Mouse (Mus musculus) heart, embryonic 14.5 days (tissue): Measurements from ENCODE around the gene Zfr. TPM values are rescaled to one million over a fixed set of nuclear protein-coding genes. Genes with fewer than 3 reads are reported as not detected.
"Not testable (repeated sequence)": the region's sequence is repeated elsewhere in the genome, so short reads cannot be mapped to it uniquely, and the experiment has no call there.

Experiments used
- ATAC-seq: fragments of 200-750 bp; cut with Nextera tagmentation; 2 replicates; pipeline ENCODE4 v1.8.0; 2017; ENCODE audit warnings: low read depth, moderate TSS enrichment; ENCODE audit not compliant: insufficient number of reproducible peaks, insufficient read depth, low FRiP score
- H3K27ac ChIP-seq, 2 experiments: fragments of 200-500 bp in 1 of 2; fragments of 300-500 bp in 1 of 2; sonication (generic) in 1 of 2; replicated peaks in 1 of 2; 2 replicates each; pipeline ENCODE4 v1.5.1; 2012 to 2014; ENCODE audit warnings: low read depth in 2 of 2, low read length in 2 of 2, control low read depth in 1 of 2, mild to moderate bottlenecking in 1 of 2, mixed read lengths in 1 of 2; ENCODE audit not compliant: control insufficient read depth in 1 of 2, insufficient read depth in 1 of 2
- H3K27me3 ChIP-seq: fragments of 300-500 bp; sonication (generic); 2 replicates; pipeline ENCODE4 v1.6.1; 2014; ENCODE audit warnings: mild to moderate bottlenecking, low read length, control low read depth; ENCODE audit not compliant: control insufficient read depth, insufficient read depth
- H3K36me3 ChIP-seq: fragments of 300-500 bp; sonication (generic); 2 replicates; pipeline ENCODE4 v1.6.1; 2014; ENCODE audit warnings: mild to moderate bottlenecking, control low read depth, low read length, mixed read lengths; ENCODE audit not compliant: control insufficient read depth, insufficient read depth
- H3K4me1 ChIP-seq, 2 experiments: fragments of 200-500 bp in 1 of 2; fragments of 300-500 bp in 1 of 2; sonication (generic) in 1 of 2; 2 replicates each; pipeline ENCODE4 v1.6.1; 2012 to 2014; ENCODE audit warnings: low read length in 2 of 2, control low read depth in 1 of 2, mixed read lengths in 1 of 2; ENCODE audit not compliant: control insufficient read depth in 2 of 2, insufficient read depth in 2 of 2
- H3K4me2 ChIP-seq: fragments of 300-500 bp; sonication (generic); 2 replicates; pipeline ENCODE4 v1.6.1; 2014; ENCODE audit warnings: mild to moderate bottlenecking, low read length
- H3K4me3 ChIP-seq, 2 experiments: fragments of 200-500 bp in 1 of 2; fragments of 300-500 bp in 1 of 2; sonication (generic) in 1 of 2; 2 replicates each; pipeline ENCODE4 v1.5.1; 2012 to 2014; ENCODE audit warnings: low read length in 2 of 2, mild to moderate bottlenecking in 2 of 2, control low read depth in 1 of 2, low read depth in 1 of 2, moderate library complexity in 1 of 2; ENCODE audit not compliant: control insufficient read depth in 1 of 2, insufficient read depth in 1 of 2
- H3K9ac ChIP-seq: fragments of 300-500 bp; sonication (generic); 2 replicates; pipeline ENCODE4 v1.6.1; 2014; ENCODE audit warnings: mild to moderate bottlenecking, low read length
- H3K9me3 ChIP-seq: fragments of 300-500 bp; sonication (generic); 2 replicates; pipeline ENCODE4 v1.6.1; 2016; ENCODE audit warnings: low read length, control low read depth; ENCODE audit not compliant: control insufficient read depth
- WGBS: fragments of 180-500 bp; shearing (Covaris S2); extraction: QIAGEN DNeasy Blood & Tissue Kit; methylation state at CpG from one replicate; pipeline ENCODE4 v1.1.7; 2014; 5-methylcytosine and 5-hydroxymethylcytosine counted together
- polyA plus RNA-seq: library from polyadenylated mRNA; unstranded; fragments of >200 nt; fragmentation: Nextera tagmentation; extraction: Ambion mirVana; gene quantifications from 2 replicates; pipeline ENCODE4 v1.2.1, GENCODE M21; 2014

The Zfr gene
- polyA plus RNA-seq, 1 experiment from 2014 or later = 142 TPM

- peaks cover 27 to 30% of the 10 kb centered on the region in 2 experiments for H3K4me1 ChIP-seq
- WGBS = 23% methylated on average over 22 of the region's 22 CpGs
- H3K4me2 ChIP-seq = peak overlapping the region; percentile 52
- no peak overlapping the region for H3K4me3 ChIP-seq
- no peaks in the 10 kb centered on the region for H3K27me3 ChIP-seq
- ATAC-seq = 0 out of 2 replicates have a peak, but pooled peaks have one; percentile 11
- no peaks in the 10 kb centered on the region for H3K36me3 ChIP-seq
- no peaks in the 10 kb centered on the region for H3K9me3 ChIP-seq
- no peak overlapping the region for H3K27ac ChIP-seq
- peak overlapping the region; percentile 41; the same call in 1 of the 2 replicates for H3K9ac ChIP-seq
Measured at GRCm38 (mm10) chr15:12196410-12197191, 79.0 kb downstream of the Zfr start.

GRCm38 (mm10) chr15:12197361-12197760 lies 79.7 kb downstream of the Zfr start:
- Histone ChIP-seq H3K27ac (no peak overlapping the region), H3K4me3 (no peak overlapping the region), H3K4me2 (peak overlapping the region; percentile 52), H3K36me3 (no peaks in the 10 kb centered on the region), H3K9ac (0 out of 2 replicates have a peak overlapping the region, but pooled peaks have one; percentile 41), H3K9me3 (no peaks in the 10 kb centered on the region), H3K27me3 (no peaks in the 10 kb centered on the region), H3K4me1 (peaks cover 27 to 30% of the 10 kb centered on the region in 2 experiments)
- no peak for ATAC-seq
- WGBS = 81% methylated on average over 6 of the region's 6 CpGs

GRCm38 (mm10) chr15:12200021-12200420 lies 82.4 kb downstream of the Zfr start:
- ATAC-seq = no peak

GRCm38 (mm10) chr15:12201856-12202255 lies 84.2 kb downstream of the Zfr start:
- Histone ChIP-seq H3K9me3 (no peaks in the 10 kb centered on the region), H3K36me3 (no peaks in the 10 kb centered on the region), H3K4me3 (no peak overlapping the region), H3K9ac (no peak overlapping the region), H3K4me2 (no peak overlapping the region), H3K4me1 (peaks cover 18 to 26% of the 10 kb centered on the region in 2 experiments), H3K27me3 (no peaks in the 10 kb centered on the region), H3K27ac (no peak overlapping the region)
- no peak for ATAC-seq

More at GRCm38 (mm10) chr15:12200021-12200420, 82.4 kb downstream of the Zfr start:
- Histone ChIP-seq H3K27me3 (no peaks in the 10 kb centered on the region), H3K36me3 (no peaks in the 10 kb centered on the region), H3K4me3 (no peak overlapping the region), H3K9me3 (no peaks in the 10 kb centered on the region), H3K4me2 (no peak overlapping the region), H3K4me1 (peaks cover 17 to 19% of the 10 kb centered on the region in 2 experiments), H3K9ac (no peak overlapping the region), H3K27ac (no peak overlapping the region)
- 90% methylated on average over 7 of the region's 7 CpGs for WGBS

- Histone ChIP-seq H3K4me2 (no peak overlapping the region), H3K36me3 (peaks cover 2% of the 10 kb centered on the region; the same call in 1 of the 2 replicates), H3K9ac (no peak overlapping the region), H3K4me3 (no peak overlapping the region), H3K9me3 (no peaks in the 10 kb centered on the region), H3K27ac (no peak overlapping the region), H3K27me3 (no peaks in the 10 kb centered on the region), H3K4me1 (peaks cover 17 to 29% of the 10 kb centered on the region in 2 experiments)
- no peak for ATAC-seq
- WGBS = 83% methylated on average over 3 of the region's 3 CpGs
Measured at GRCm38 (mm10) chr15:12202456-12202855, 84.8 kb downstream of the Zfr start.

GRCm38 (mm10) chr15:12203008-12203407 lies 85.4 kb downstream of the Zfr start:
- not testable (repeated sequence) for H3K4me3 ChIP-seq, H3K36me3 ChIP-seq

GRCm38 (mm10) chr15:12203512-12204318 lies 86.1 kb downstream of the Zfr start:
- peaks cover 20 to 34% of the 10 kb centered on the region in 2 experiments for H3K4me1 ChIP-seq
- H3K4me3 ChIP-seq = peak overlapping the region; percentile 55 to 96; a peak in 3 of 4 replicates
- no peak for ATAC-seq
- peak overlapping the region; percentile 71 for H3K9ac ChIP-seq
- H3K4me2 ChIP-seq = peak overlapping the region; percentile 75
- 30% methylated on average over 10 of the region's 10 CpGs for WGBS
- H3K9me3 ChIP-seq = no peaks in the 10 kb centered on the region
- H3K27me3 ChIP-seq = no peaks in the 10 kb centered on the region
- H3K36me3 ChIP-seq = peaks cover 8% of the 10 kb centered on the region; the same call in 1 of the 2 replicates
- peak overlapping the region; percentile 88 to 94 for H3K27ac ChIP-seq

More at GRCm38 (mm10) chr15:12203008-12203407, 85.4 kb downstream of the Zfr start:
- 91% methylated on average over 5 of the region's 5 CpGs for WGBS
- H3K27ac ChIP-seq, H3K9ac ChIP-seq, H3K27me3 ChIP-seq, H3K4me2 ChIP-seq, ATAC-seq, H3K9me3 ChIP-seq: not testable (repeated sequence)
- H3K4me1 ChIP-seq = peaks cover 20 to 34% of the 10 kb centered on the region in 2 experiments
